Mouse (Mus musculus) heart, postnatal 0 days (tissue): Measurements from ENCODE around the gene Rflna.

ENCODE experiments used
- CTCF ChIP-seq: IDR thresholded peaks from 2 replicates; pipeline ENCODE4 v1.5.1; 2016; ENCODE audit warnings: antibody characterized with exemption, control low read depth, low read depth
- EP300 ChIP-seq: IDR thresholded peaks from 2 replicates; pipeline ENCODE4 v1.6.1; 2016; ENCODE audit warnings: antibody characterized with exemption, low read depth

DNA sequence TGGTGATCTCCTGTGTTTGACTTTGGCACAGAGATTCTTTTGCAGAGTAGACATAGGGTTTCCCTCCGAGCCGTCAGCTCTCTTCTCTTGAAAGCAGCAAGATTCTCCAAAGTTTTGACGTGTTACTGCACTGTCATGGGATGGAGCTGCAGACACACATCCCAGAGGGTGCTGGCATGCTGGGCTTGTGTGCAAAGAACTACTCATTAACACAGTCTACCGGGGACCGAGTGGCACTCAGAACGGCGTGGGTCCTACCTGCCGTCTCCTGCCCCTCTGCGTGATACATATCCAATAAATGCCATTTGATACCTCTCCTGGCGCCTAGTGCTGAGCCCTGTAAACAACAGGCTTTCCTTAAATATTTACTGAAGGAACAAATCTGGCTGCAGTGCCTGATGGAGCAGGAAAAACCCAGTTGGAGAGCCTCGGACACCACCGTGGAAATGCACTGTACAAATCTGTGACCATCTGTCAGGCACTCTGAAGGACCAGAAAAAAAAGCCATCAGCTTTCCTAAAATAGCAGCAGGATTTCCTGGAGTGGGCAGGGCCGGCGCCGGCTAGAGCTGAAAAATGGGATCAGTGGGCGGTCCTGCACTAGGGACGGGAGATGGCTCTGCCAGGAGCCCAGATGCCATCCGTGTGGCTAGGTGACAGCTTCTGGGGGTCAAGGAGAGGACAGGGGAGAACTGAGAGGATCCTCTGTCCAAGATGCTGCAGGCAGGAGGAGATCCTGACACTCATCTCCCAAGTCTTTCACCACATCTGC, 42.7 kb upstream of the Rflna start:
- peak; percentile 75 for TF ChIP-seq EP300
- 0 out of 2 replicates have a peak, but pooled peaks have one; percentile 1 for TF ChIP-seq CTCF
